Mouse (Mus musculus) cortical plate, adult 2 months (tissue): ENCODE results near the gene Ehd1.

Experiments
- CTCF ChIP-seq: fragments of 200-500 bp; IDR thresholded peaks from 2 replicates; pipeline ENCODE4 v1.5.1; 2011; ENCODE audit warnings: mild to moderate bottlenecking, control low read depth, low read length; ENCODE audit not compliant: insufficient read depth; ENCODE audit errors: extremely low read depth
- POLR2A ChIP-seq: fragments of 200-500 bp; IDR thresholded peaks from 2 replicates; pipeline ENCODE4 v1.6.1; 2011; ENCODE audit warnings: mild to moderate bottlenecking, low read length, control low read depth; ENCODE audit not compliant: insufficient read depth; ENCODE audit errors: extremely low read depth

- TF ChIP-seq POLR2A: no peak
- TF ChIP-seq CTCF: no peak
These were observed 25.6 kb downstream of the Ehd1 start for GRCm38 (mm10) chr19:6302114-6302513.
